Mouse (Mus musculus) neutrophil, adult 59 days (primary cell): ENCODE results near the gene Selenbp2. TPM values are rescaled to one million over a fixed set of nuclear protein-coding genes. Genes with fewer than 3 reads are reported as not detected.

ENCODE experiments used
- total RNA-seq, 2 experiments: library from RNA; stranded (reverse); gene quantifications; 1 replicate in 1 of 2; 2 replicates in 1 of 2; pipeline ENCODE4 v1.2.4; 2023

The Selenbp2 gene
- 1 to 10 TPM in 1 of 2 experiments, under 1 TPM in 1; 0.99 to 4.0 TPM for total RNA-seq

DNA sequence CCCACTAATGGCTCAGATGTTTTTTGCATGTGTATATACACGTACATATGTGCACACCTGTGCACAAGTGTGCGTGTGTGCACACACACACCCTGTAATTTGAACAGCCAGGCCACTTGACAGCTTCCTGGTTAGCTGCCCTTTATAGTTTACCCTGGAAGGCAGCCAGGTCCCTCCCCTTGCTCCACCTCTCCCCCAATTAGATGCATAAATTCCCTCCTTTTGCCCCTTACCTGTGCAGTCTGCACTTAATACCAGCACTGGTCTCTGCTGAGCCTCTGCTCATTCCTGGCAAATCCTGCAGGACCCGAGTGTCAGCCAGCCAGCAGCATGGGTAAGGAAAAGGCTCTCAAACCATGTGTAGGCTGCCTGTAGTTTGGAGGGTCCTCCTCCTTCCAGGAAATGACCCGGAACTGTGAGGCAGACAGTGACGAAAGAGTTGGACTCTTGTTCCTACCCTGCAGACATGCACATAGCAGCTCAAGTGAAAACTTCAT is at the start of gene Selenbp2:
Gene Selenbp2 (plus strand): TSS at position 228 of the 497 bp plus-strand sequence.

DNA sequence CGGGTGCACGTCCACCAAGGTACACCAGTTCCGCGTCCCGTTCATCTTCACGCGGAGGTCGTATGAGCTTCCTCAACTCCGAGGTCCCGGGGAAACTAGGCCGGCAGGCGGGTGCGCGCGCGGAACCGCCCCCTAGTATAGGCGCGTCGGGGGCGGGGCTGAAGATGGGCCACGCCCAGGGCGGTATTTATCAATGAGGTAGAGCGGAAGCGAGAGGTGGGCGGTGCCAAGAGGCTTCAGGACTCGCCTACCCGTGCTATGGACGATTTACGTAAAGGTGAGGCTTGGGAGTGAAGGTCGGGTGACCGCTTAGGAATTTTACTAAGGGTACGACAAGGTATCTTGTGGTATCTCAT is 34.6 kb upstream of the Selenbp2 start, which contains the start of gene Tuft1:
Gene Tuft1 (minus strand): TSS at position 133 of the 356 bp plus-strand sequence.

Other genes with a start within 250 kb of the Selenbp2 start
- not detected for gene Oaz3, start 249.6 kb upstream of the Selenbp2 start, total RNA-seq
- gene Celf3, start 215.3 kb upstream of the Selenbp2 start, total RNA-seq: not detected
- 1 to 10 TPM in 1 of 2 experiments, under 1 TPM in 1; 0.82 to 1.1 TPM for gene Riiad1, start 213.2 kb upstream of the Selenbp2 start, total RNA-seq
- gene Snx27, start 110.8 kb upstream of the Selenbp2 start, total RNA-seq: 10 to 100 TPM; 47.6 to 52.3 TPM
- gene Gm10972, start 50.4 kb upstream of the Selenbp2 start, total RNA-seq: not detected
- under 1 TPM; 0.44 to 0.93 TPM for gene Tuft1, start 34.7 kb upstream of the Selenbp2 start, total RNA-seq
- gene Cgn, start 92.9 kb downstream of the Selenbp2 start, total RNA-seq: 1 to 10 TPM; 2.5 to 3.0 TPM
- gene Pogz, start 144.0 kb downstream of the Selenbp2 start, total RNA-seq: 10 to 100 TPM; 23.5 to 28.4 TPM
- gene Psmb4, start 193.4 kb downstream of the Selenbp2 start, total RNA-seq: 100 to 1,000 TPM; 191 to 202 TPM
- 10 to 100 TPM; 21.7 to 22.7 TPM for gene Selenbp1, start 239.5 kb downstream of the Selenbp2 start, total RNA-seq